Mouse (Mus musculus): ENCODE measurements around the gene Fam222a.

GRCm38 (mm10) chr5:114602012-114602411 lies 34.2 kb downstream of the Fam222a start:
- TF ChIP-seq CTCF (IDR thresholded peaks at IDR 0.05; ENCODE audit: low read depth), result no peak
- TF ChIP-seq EP300 (IDR thresholded peaks at IDR 0.05; ENCODE audit: low read depth), result no peak
